Mouse (Mus musculus): ENCODE measurements around the gene Hcrtr1.

Gene Hcrtr1

DNA sequence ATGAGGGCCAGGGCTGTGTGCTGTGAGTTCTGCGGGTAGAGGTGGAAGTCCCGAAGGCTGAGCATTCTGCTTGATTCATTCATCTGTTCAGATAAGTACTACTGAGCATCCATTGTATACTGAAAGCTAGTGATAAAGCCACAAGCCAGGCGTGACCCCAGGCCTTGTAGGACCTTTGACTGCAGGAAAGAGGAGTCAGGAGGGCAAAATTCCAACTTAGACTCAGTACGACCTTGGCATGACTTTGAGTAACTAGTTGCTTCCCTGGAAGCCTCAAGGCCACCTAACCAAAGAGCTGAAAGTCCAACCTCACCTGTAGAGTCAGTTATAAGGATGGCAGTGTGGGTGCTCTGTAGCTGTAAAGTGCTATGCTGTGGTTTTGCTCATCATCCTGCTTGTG lies 18.4 kb downstream of the Hcrtr1 start:
- DNase-seq = no peak

DNA sequence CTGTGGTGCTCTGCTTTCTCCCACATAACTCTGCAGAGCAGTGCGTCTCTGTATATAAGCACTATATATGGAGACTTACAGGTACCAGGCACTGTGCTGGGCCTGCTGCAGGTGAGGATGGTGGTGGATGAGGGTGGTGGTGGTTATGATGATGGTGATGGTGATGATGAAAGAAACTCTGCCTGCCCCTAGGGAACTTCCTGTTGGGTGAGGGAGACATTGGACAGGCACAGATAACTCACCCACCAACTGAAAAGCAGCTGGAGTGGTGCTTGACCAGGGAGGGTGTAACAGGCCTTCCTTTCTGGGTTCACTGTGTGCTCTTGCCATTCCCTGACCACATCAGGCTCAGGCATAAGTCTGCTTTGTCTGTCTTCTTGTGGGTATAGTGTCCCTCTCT lies 26.4 kb downstream of the Hcrtr1 start:
- DNase-seq = no peak

GRCm38 (mm10) chr4:130112299-130112698 lies 26.9 kb downstream of the Hcrtr1 start:
- no peak for DNase-seq

DNA sequence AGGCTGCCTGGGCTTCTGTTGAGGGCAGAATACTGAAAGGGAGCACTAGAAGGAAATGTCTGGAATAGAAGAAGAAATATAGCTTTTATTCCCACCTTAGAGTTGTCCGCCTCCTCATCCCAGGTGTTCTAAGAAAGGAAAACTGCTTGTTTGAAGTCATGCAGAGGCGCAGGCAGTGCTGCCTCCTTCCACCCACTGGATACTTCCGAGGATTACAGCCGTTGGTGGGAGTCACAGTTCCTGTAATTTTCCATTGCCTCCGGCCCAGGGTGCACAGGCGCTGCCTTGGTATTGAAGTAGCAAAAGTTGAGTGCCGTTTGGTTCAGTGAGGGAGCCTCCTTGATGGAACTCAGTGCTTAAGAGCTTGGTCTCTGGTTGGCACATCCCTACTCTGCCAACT lies 29.1 kb downstream of the Hcrtr1 start:
- no peak for DNase-seq

DNA sequence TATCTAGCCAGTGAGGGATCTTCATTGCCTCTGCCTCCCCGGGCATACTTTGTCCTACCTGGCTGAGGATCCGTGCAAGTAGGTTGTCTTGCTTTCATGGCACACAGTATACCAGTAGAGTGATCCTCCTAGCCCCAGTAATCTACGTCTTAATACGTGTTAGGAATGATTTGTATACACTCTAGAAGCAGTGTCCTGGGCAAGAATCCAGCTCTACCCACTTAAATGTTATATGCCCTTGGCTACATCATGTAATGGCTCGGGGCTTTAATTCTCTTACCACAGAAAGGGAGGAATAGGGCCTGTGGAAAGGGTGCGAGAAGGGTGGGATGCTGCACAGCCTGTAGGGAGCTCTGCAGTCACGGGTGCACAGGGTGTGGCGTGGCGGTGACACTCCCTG lies 29.5 kb downstream of the Hcrtr1 start:
- no peak for DNase-seq

GRCm38 (mm10) chr4:130108929-130109328 lies 30.2 kb downstream of the Hcrtr1 start:
- DNase-seq = no peak

DNA sequence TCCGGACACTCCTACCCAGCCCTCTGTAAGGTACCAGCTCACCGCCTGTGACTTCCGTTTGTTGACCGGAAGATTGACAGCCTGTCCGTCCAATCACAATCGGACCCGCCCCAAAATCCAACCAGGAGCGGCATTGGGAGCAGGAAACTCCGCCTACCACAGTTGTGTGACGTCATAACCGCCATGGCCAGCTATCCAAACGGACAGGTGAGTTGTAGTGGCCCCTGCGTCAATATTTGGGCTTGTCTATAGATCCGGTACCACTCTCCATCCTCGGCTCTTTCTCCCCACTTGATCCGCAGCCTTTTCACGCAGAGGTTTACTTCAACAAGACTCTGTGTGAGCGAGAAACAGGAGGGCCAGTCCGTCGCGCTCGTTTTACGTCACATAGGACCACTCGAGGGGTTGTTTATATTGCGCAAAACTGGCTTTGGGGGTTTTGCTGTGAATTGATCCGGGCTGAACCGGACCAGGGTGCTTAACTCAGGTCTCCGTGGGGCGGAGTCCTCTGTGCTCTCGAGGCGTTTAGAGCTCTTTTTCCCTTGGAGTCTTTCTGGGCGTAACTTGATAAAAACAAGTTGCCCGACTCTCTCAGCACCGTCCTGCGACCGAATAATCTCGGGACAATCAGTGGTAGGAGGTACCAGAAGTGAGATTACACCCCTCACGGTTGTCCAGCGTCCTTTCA lies 31.6 kb downstream of the Hcrtr1 start:
- peak; percentile 100 for DNase-seq

- no peak for DNase-seq
These were observed 32.1 kb downstream of the Hcrtr1 start for GRCm38 (mm10) chr4:130107065-130107443.

DNA sequence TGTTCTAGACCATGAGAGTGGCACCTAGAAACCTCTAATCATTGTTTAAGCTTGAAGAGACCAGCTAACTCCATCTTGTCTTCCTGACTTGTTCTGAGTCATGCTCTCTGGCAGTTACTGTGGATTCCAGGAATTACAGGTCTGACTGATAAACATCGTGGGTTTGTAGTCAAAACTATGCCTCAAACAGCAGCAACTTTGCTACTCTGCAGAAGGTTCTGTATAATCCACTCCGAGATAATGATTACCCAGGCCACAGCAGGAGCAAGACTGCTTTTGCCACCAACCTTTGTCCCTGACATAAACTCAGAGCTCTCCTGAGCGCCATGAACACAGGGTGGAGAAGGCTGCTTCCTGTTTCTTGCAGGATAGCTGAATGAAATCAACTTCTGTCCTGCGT lies 34.6 kb downstream of the Hcrtr1 start:
- DNase-seq = peak in 1 of 2 experiments; percentile 52

DNA sequence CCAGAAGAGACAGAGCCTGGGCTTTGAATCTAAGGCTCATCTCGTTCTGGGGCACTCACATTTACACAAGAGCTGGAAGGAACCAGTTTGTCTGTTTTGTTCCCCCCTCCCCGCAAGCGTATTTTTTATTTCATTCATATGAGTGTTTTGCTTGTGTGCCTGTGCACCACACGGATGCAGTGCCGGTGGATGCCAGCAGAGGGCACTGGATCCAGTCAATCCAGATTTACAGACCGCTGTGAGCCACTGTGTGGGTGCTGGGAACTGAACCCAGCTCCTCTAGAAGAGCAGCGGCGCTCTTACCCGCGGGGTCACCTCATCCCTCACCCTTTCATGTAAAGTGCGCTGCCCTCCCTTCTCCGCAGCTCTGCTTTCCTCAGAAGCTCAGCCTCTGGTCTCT lies 35.5 kb downstream of the Hcrtr1 start:
- DNase-seq = no peak

- no peak for DNase-seq
These were observed 37.0 kb downstream of the Hcrtr1 start, which contains the start of gene Pef1 for GRCm38 (mm10) chr4:130102111-130102651. Gene Pef1, plus strand, starts transcription at chr4:130102558.

GRCm38 (mm10) chr4:130101183-130101582 lies 38.0 kb downstream of the Hcrtr1 start:
- DNase-seq = peak; percentile 34 to 42

- no peak for DNase-seq
These were observed 44.0 kb downstream of the Hcrtr1 start for GRCm38 (mm10) chr4:130095137-130095536.

DNA sequence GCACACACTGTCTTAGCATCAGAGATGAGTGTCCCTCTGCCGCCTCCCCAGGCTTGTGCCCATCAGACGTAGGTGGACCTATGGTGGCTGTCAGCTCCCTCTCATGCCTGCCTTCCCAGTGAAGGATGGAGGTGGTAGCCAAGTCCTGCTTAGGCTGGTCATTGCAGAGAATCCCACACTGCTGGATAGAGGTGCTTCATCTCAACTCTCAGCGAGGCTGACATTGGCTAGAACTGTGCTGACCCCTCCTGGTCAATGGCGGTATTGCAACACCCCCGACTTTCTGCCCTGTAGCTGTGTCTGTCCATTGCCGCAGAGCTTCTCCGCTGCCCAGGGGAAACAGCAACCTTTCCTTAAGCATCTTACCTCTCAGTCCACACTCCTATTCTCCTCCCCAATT lies 51.9 kb downstream of the Hcrtr1 start:
- DNase-seq = peak; percentile 94 to 96

DNA sequence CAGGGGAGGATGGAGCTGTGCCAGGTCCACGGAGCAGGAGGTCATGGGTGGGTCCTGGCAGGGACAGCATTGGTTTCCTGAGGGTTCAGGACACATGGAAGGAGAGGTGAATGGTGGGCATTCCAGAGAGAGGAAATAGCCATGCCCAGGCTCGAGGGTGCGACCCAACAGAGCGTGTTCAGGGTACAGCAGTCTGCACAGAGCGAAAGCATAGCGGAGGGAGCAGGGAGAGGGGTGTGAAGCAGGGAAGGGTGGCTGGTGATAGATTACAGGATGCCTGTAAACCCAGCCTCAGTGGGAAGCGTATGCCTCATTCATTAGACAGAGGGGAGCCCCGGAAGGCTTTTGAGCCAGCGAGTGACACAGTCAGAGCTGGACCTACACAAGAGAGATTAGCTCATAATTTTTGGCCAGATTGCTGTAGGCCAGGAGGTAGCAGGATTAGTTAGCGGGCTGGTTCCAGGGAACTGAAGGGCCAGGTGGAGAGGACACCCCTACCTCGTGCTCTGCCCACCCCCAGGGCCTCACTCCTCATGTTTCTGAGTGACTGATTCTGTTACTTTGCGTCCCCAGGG lies 53.8 kb downstream of the Hcrtr1 start:
- no peak for DNase-seq

GRCm38 (mm10) chr4:130084331-130084945 lies 54.7 kb downstream of the Hcrtr1 start:
- DNase-seq = peak; percentile 35 to 42

DNA sequence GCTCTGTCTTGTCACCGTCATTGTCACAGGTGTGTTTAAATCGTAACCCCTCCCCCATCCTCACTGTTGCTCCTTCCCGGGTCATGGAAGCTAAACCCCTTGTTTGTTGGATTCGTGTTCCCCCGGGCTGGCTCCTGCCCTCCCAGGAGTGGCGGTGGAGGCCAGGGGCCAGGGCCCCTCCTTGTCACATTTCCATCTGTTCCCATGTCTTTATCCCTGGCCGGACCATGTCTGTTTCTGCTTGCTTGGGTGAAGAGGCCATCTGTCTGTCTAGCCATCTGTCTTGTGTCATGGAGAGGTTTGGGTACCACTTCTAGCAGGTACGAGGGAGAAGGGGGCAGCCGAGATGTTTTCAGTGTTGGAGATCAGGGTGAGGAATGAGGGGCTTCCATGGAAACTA lies 56.9 kb downstream of the Hcrtr1 start:
- no peak for DNase-seq

- peak; percentile 41 to 60 for DNase-seq
These were observed 57.6 kb downstream of the Hcrtr1 start for GRCm38 (mm10) chr4:130081345-130082190.
